Mouse (Mus musculus): ENCODE data around the gene Ramac.

Gene Ramac

DNA sequence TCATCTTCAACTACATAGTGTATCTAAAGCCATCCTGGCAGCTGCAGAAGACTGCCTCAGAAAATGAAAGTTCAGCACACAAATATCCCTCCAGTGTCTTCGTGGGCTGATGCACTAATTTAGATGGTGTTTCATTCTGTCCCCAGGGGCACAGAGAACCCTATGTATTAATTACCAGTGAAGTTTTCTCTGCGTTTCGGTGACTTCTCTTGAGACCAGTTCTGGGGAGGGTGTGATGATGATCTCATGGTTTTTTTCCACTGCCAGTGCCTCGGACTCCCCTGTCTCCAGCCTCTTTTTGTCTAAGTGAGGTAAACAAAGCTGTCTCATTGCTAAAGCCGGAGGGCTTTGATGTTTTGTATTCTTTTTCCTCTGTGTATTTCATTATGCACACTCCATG is 12.6 kb downstream of the Ramac start:
- in situ Hi-C loops (cut with MboI; ENCODE audit: low sequenced_read_pairs): no loop called here

DNA sequence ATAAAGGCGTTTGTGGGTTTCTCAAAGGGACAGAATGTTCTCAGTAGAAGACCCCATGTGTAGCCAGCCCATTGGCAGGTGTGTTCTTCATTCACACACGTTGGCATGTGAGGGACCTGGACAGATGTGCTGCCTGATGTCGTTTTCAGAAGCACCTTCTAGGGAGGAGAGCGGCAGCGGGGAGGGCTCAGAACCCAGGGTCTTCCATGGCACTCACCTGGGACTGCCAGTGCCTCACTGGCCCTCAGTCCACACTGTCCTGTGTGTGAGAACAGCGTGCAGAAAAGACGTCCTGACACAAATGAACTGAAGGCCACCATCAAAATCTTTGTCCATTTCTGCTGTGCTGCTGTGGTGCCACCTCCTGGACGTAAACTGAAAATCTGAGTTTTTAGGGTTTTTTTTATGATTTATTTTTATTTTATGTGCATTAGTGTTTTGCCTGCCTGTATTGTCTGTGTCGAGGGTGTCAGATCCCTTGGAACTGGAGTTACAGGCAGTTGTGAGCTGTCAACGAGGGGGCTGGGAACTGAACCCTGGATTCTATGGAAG is 15.0 kb downstream of the Ramac start:
- in situ Hi-C loops (cut with MboI; ENCODE audit: low sequenced_read_pairs): no loop called here

DNA sequence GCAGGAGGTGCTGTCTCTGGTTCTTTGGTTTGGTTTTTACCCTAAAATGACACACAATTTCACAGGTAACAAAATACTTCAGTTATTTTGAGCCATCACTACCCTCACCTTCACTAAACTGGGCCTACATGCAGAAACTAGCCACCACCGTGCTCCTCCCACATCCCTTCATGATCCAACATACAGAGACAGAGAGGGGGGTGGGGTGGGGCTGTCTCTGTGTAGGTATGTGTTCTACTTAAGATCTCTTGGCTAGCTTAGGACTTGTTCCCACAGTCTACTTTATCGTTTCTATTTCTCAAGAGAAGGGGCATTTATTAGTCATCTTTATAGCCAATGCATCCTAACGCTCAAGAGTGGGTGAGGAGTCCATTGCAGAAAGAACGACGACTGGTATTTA is 25.8 kb downstream of the Ramac start:
- in situ Hi-C loops (cut with MboI; ENCODE audit: low sequenced_read_pairs): no loop called here

DNA sequence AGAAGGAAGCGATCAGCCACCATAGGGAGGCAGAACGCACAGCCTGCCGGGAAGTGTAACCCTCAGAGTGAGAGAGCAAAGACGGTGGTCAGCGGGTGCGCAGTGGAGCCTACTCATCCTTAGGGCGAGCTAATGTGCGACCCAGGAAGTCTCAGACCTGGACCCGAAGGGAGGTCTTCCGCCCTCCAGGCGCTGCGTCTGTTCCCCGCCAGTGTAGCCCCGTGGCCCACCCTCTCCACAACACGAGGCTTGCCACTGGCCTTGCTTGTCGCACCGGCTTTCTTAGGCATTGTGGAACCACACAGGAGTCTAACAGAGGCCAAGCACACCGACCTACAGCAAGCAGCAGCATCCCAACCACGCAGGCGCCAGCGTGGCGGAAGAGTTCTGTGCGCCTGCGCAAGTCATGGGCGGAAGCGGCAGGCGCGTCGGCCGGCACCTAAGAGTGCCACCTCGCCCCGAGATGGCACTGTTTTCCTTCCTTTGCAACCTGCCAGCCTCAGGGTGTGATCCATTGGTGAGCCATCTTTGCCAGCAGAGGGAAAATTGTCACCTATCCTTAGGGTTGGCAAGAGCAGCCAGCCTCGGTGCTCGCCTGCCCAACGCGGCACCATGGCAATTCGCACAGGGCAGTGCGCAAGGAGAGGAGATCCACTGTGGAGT is 26.5 kb downstream of the Ramac start, which contains the start of gene 3110040N11Rik:
Gene 3110040N11Rik (minus strand): TSS at position 384 of the 663 bp plus-strand sequence.
- in situ Hi-C loops (cut with MboI; ENCODE audit: low sequenced_read_pairs): no loop called here

DNA sequence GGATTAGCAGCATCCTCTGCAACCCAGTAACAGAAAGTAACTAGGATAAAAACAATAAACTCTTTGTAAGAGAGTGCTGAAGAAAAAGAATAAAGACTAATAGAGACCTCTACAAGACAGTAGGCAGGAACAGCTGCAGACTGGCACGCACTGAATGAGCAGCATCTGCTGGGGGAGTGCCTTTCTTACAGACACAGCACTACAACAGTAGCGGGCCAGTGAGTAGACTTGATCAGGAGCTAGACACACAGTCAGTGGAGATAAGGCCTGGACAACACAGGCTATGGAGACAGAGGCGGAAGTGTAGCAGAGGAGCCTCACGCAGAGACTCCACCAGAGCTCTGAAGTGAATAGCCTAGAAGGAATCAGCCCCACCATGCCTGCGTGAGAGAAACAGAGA is 43.3 kb downstream of the Ramac start:
- in situ Hi-C loops (cut with MboI; ENCODE audit: low sequenced_read_pairs): no loop called here
